Mouse (Mus musculus) neural tube, embryonic 14.5 days (tissue): ENCODE results near the gene Rb1. TPM values are rescaled to one million over a fixed set of nuclear protein-coding genes. Genes with fewer than 3 reads are reported as not detected.

Experiments
- ATAC-seq: fragments of 200-750 bp; cut with Nextera tagmentation; 2 replicates; pipeline ENCODE4 v1.8.0; 2017; ENCODE audit warnings: low read depth, mild to moderate bottlenecking, moderate TSS enrichment, moderate library complexity
- H3K27ac ChIP-seq: fragments of 300-500 bp; sonication (generic); 2 replicates; pipeline ENCODE4 v1.5.1; 2014; ENCODE audit warnings: low read depth, mild to moderate bottlenecking, control low read depth, low read length, moderate library complexity, mixed read lengths
- H3K27me3 ChIP-seq: fragments of 300-500 bp; sonication (generic); 2 replicates; pipeline ENCODE4 v1.6.1; 2014; ENCODE audit warnings: low read length; ENCODE audit not compliant: control insufficient read depth, insufficient read depth
- H3K36me3 ChIP-seq: fragments of 300-500 bp; sonication (generic); 2 replicates; pipeline ENCODE4 v1.6.1; 2014; ENCODE audit warnings: low read length, mixed read lengths; ENCODE audit not compliant: control insufficient read depth, insufficient read depth
- H3K4me1 ChIP-seq: fragments of 300-500 bp; sonication (generic); 2 replicates; pipeline ENCODE4 v1.6.1; 2014; ENCODE audit warnings: low read length; ENCODE audit not compliant: control insufficient read depth, insufficient read depth
- H3K4me2 ChIP-seq: fragments of 300-500 bp; sonication (generic); 2 replicates; pipeline ENCODE4 v1.6.1; 2014; ENCODE audit warnings: mild to moderate bottlenecking, low read depth, low read length, control low read depth
- H3K4me3 ChIP-seq: fragments of 300-500 bp; sonication (generic); 2 replicates; pipeline ENCODE4 v1.5.1; 2014; ENCODE audit warnings: low read depth, low read length, control low read depth, mixed read lengths
- H3K9ac ChIP-seq: fragments of 300-500 bp; sonication (generic); replicated peaks from 2 replicates; pipeline ENCODE4 v1.6.1; 2014; ENCODE audit warnings: low read depth, mild to moderate bottlenecking, control low read depth, low read length, mixed read lengths
- H3K9me3 ChIP-seq: fragments of 300-500 bp; sonication (generic); 2 replicates; pipeline ENCODE4 v1.6.1; 2016; ENCODE audit warnings: low read length; ENCODE audit not compliant: control insufficient read depth
- WGBS: fragments of 180-500 bp; shearing (Covaris S2); extraction: QIAGEN DNeasy Blood & Tissue Kit; methylation state at CpG from one replicate; pipeline ENCODE4 v1.1.7; 2014; 5-methylcytosine and 5-hydroxymethylcytosine counted together
- polyA plus RNA-seq: library from polyadenylated mRNA; unstranded; fragments of >200 nt; fragmentation: Nextera tagmentation; extraction: Ambion mirVana; gene quantifications from 2 replicates; pipeline ENCODE4 v1.2.1, GENCODE M21; 2014

Gene Rb1
- polyA plus RNA-seq, 1 experiment from 2014 or later = 33.8 TPM

- Histone ChIP-seq H3K36me3 (no peaks in the 10 kb centered on the region), H3K27ac (no peak overlapping the region), H3K9ac (no peak overlapping the region), H3K4me2 (no peak overlapping the region), H3K27me3 (no peaks in the 10 kb centered on the region), H3K4me1 (no peaks in the 10 kb centered on the region), H3K9me3 (no peaks in the 10 kb centered on the region), H3K4me3 (no peak overlapping the region)
- 87% methylated on average over 4 of the region's 4 CpGs for WGBS
- ATAC-seq = no peak
Measured at GRCm38 (mm10) chr14:73345614-73346013, 20.0 kb upstream of the Rb1 start.

- ATAC-seq = no peak
- no peak overlapping the region for H3K9ac ChIP-seq
Measured at GRCm38 (mm10) chr14:73340051-73340755, 14.6 kb upstream of the Rb1 start.

GRCm38 (mm10) chr14:73339615-73340014 lies 14.0 kb upstream of the Rb1 start:
- H3K4me1 ChIP-seq = no peaks in the 10 kb centered on the region
- no peaks in the 10 kb centered on the region for H3K9me3 ChIP-seq
- ATAC-seq = no peak
- no peak overlapping the region for H3K4me3 ChIP-seq
- H3K4me2 ChIP-seq = no peak overlapping the region
- H3K27ac ChIP-seq = no peak overlapping the region
- H3K9ac ChIP-seq = no peak overlapping the region
- no peaks in the 10 kb centered on the region for H3K27me3 ChIP-seq
- H3K36me3 ChIP-seq = no peaks in the 10 kb centered on the region
- WGBS = 81% methylated on average over 3 of the region's 3 CpGs

More at GRCm38 (mm10) chr14:73340051-73340755, 14.6 kb upstream of the Rb1 start:
- Histone ChIP-seq H3K4me1 (no peaks in the 10 kb centered on the region), H3K27ac (no peak overlapping the region), H3K27me3 (no peaks in the 10 kb centered on the region), H3K9me3 (no peaks in the 10 kb centered on the region), H3K4me3 (no peak overlapping the region), H3K36me3 (no peaks in the 10 kb centered on the region), H3K4me2 (no peak overlapping the region)
- WGBS = 64% methylated on average over 6 of the region's 6 CpGs

DNA sequence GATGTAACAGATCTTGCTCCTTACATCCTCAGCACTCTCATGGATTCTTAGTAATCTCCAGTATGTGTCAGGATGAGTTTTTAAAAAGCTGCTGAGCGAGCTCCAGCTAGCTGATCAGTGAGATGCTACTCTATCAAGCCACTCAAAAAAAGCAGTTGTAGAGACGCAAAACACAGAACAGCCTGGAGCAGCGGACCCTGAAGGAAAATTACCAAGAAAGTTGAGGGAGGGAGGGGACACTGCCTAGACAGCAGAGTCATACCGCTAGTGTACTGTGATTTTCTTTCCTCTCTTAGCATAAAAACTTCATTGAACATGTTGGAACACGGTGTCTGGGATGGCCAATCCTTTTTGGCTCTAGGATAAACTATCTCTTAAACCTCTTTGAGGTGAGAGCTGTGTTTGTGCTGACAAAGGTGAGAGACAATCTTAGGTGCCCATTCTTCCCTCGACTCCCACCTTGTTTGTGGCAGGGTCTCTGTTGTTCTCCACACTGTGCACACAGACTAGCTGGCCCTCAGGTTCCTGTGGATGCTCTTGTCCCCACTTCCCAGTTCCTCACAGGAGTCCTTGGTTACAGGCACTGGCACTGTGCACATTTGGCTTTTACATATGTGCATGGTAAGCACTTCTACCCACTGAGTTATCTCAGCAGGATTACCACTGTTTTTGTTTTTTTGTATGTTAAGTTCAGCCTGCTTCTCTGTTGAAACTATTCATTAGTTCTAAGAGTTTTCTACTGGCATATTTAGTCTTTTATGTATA lies 10.9 kb upstream of the Rb1 start:
- Histone ChIP-seq H3K4me2 (no peak overlapping the region), H3K9ac (no peak overlapping the region), H3K36me3 (no peaks in the 10 kb centered on the region), H3K4me1 (no peaks in the 10 kb centered on the region), H3K4me3 (no peak overlapping the region), H3K27me3 (no peaks in the 10 kb centered on the region), H3K9me3 (no peaks in the 10 kb centered on the region), H3K27ac (no peak overlapping the region)
- 80% methylated on average over 6 of the region's 6 CpGs for WGBS
- no peak for ATAC-seq

GRCm38 (mm10) chr14:73334926-73335805 lies 9.5 kb upstream of the Rb1 start:
- H3K27me3 ChIP-seq = no peaks in the 10 kb centered on the region
- no peak overlapping the region for H3K27ac ChIP-seq
- no peak for ATAC-seq
- no peaks in the 10 kb centered on the region for H3K36me3 ChIP-seq
- H3K4me3 ChIP-seq = no peak overlapping the region
- H3K4me2 ChIP-seq = no peak overlapping the region; the same call in 1 of the 2 replicates
- no peaks in the 10 kb centered on the region for H3K4me1 ChIP-seq
- H3K9ac ChIP-seq = no peak overlapping the region
- 65% methylated on average over 22 of the region's 22 CpGs for WGBS
- H3K9me3 ChIP-seq = no peaks in the 10 kb centered on the region

DNA sequence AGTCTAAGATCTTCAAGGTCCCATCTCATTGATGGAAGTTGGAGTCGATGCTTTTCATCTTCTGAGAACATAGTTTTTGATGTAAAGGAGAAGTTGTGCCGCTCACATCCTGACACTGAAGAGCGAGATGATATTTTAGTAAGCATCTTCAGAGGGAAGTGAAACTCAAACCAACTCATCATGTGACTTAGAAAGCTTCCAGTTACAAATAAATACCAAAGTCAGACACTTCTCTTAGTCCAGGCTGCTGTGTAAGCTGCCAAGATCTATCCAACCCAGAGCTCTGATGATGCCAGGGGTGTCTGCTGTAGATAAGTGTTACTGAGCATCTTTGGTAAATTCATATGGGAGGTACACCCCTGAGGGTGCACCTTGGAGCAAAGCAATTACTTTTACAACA lies 8.3 kb upstream of the Rb1 start:
- Histone ChIP-seq H3K9me3 (no peaks in the 10 kb centered on the region), H3K27me3 (no peaks in the 10 kb centered on the region), H3K9ac (no peak overlapping the region), H3K27ac (no peak overlapping the region), H3K4me2 (no peak overlapping the region), H3K4me3 (no peak overlapping the region), H3K36me3 (no peaks in the 10 kb centered on the region), H3K4me1 (no peaks in the 10 kb centered on the region)
- WGBS = 95% methylated on average over 3 of the region's 3 CpGs
- ATAC-seq = no peak

DNA sequence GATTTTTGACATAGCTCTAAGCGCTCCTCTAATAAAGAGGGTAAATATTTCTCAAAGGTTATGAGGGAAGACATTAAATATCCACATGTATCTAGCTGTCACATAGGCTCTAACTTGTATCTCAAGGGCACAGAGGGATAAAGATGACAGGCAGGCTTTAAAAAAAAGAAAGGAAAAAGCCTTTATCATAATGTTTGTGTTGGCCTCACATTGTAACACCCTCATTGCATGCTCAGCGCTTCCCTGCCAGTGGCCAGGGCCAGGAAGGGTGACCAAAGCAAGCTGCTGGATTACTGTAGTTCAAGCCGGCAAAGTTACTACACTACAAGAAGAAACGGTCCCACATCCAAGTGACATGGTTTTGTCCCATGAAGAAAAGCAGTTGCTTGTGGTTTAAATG lies 5.8 kb upstream of the Rb1 start:
- no peak for ATAC-seq
- Histone ChIP-seq H3K9ac (no peak overlapping the region), H3K27me3 (no peaks in the 10 kb centered on the region), H3K36me3 (no peaks in the 10 kb centered on the region), H3K27ac (no peak overlapping the region), H3K4me1 (no peaks in the 10 kb centered on the region), H3K4me2 (no peak overlapping the region), H3K9me3 (no peaks in the 10 kb centered on the region), H3K4me3 (no peak overlapping the region)
- 90% methylated on average over 4 of the region's 4 CpGs for WGBS

DNA sequence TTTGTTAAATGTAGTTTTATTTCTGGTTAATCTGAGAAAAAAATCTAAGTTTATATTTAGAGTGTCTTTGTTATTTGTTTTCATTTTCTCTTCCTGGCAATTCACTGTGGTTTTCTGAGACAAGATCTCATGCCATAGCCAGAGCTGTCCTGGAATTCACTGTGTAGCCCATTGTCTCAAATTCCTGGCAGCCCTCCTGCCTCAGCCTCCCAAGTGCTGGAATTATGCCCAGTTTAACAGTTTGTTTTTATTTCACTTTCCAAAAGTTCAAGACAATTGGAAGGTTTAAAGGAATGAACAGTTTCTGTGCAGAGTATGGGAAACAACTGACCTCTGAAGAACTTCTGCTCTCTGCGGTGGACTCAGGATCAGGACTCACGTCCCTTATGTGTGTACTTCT lies 4.2 kb upstream of the Rb1 start:
- Histone ChIP-seq H3K36me3 (no peaks in the 10 kb centered on the region), H3K4me3 (no peak overlapping the region), H3K4me1 (no peaks in the 10 kb centered on the region), H3K27me3 (peaks cover 2% of the 10 kb centered on the region; the same call in 1 of the 2 replicates), H3K9ac (no peak overlapping the region), H3K27ac (no peak overlapping the region), H3K4me2 (no peak overlapping the region), H3K9me3 (no peaks in the 10 kb centered on the region)
- WGBS = 92% methylated on average over 2 of the region's 2 CpGs
- ATAC-seq = no peak
